Mouse (Mus musculus) thymus, adult 2 months (tissue): Measurements from ENCODE around the gene Smim20. TPM values are rescaled to one million over a fixed set of nuclear protein-coding genes. Genes with fewer than 3 reads are reported as not detected.

Source experiments
- DNase-seq: peaks from one replicate; pipeline ENCODE4 v3.0.0; 2021
- H3K27ac ChIP-seq: fragments of 200-500 bp; 2 replicates; pipeline ENCODE4 v1.5.1; 2012; ENCODE audit warnings: low read length, control low read depth; ENCODE audit not compliant: control insufficient read depth, insufficient read depth
- H3K27me3 ChIP-seq: fragments of 200-500 bp; 2 replicates; pipeline ENCODE4 v1.6.1; 2012; ENCODE audit warnings: mild to moderate bottlenecking, low read length, moderate library complexity, mixed read lengths; ENCODE audit not compliant: control insufficient read depth, insufficient read depth
- H3K36me3 ChIP-seq: fragments of 200-500 bp; 2 replicates; pipeline ENCODE4 v1.6.1; 2012; ENCODE audit warnings: mild to moderate bottlenecking, low read length, moderate library complexity; ENCODE audit not compliant: control insufficient read depth, insufficient read depth
- H3K4me1 ChIP-seq: fragments of 200-500 bp; replicated peaks from 2 replicates; pipeline ENCODE4 v1.6.1; 2012; ENCODE audit warnings: low read length; ENCODE audit not compliant: control insufficient read depth, insufficient read depth
- H3K4me3 ChIP-seq: fragments of 200-500 bp; 2 replicates; pipeline ENCODE4 v1.5.1; 2012; ENCODE audit warnings: mild to moderate bottlenecking, low read length, control low read depth, moderate library complexity; ENCODE audit not compliant: control insufficient read depth, insufficient read depth
- CTCF ChIP-seq: fragments of 200-500 bp; IDR thresholded peaks from 2 replicates; pipeline ENCODE4 v1.5.1; 2012; ENCODE audit warnings: mild to moderate bottlenecking, control low read depth, low read length, moderate library complexity, borderline replicate concordance; ENCODE audit not compliant: control insufficient read depth, poor library complexity, insufficient read depth; ENCODE audit errors: extremely low read depth
- POLR2A ChIP-seq: fragments of 200-500 bp; IDR thresholded peaks from 2 replicates; pipeline ENCODE4 v1.6.1; 2012; ENCODE audit warnings: mild to moderate bottlenecking, low read length, control low read depth, moderate library complexity; ENCODE audit not compliant: control insufficient read depth, poor library complexity, insufficient read depth; ENCODE audit errors: extremely low read depth
- WGBS: fragments of 180-500 bp; shearing (Covaris S2); methylation state at CpG from one replicate; pipeline ENCODE4 v1.1.7; 2018; 5-methylcytosine and 5-hydroxymethylcytosine counted together
- polyA plus RNA-seq: library from polyadenylated mRNA; depleted of rRNA; stranded (reverse); fragments of >200 nt; gene quantifications from 2 replicates; pipeline ENCODE4 v1.2.3, GENCODE M21; 2012

Smim20 gene
- polyA plus RNA-seq, 1 experiment, result 52.3 TPM

GRCm38 (mm10) chr5:53264061-53264460, 2.8 kb upstream of the Smim20 start:
- no peak overlapping the region for H3K4me3 ChIP-seq
- no peaks in the 10 kb centered on the region for H3K36me3 ChIP-seq
- no peak overlapping the region for H3K27ac ChIP-seq
- H3K4me1 ChIP-seq, result peaks cover 6% of the 10 kb centered on the region
- H3K27me3 ChIP-seq, result no peaks in the 10 kb centered on the region
- 89% methylated on average over 5 of the region's 5 CpGs for WGBS
- TF ChIP-seq POLR2A, result no peak
- TF ChIP-seq CTCF, result no peak
- DNase-seq, result no peak

GRCm38 (mm10) chr5:53265740-53266139, 1.1 kb upstream of the Smim20 start:
- DNase-seq, result no peak
- no peak overlapping the region for H3K27ac ChIP-seq
- peaks cover 6% of the 10 kb centered on the region for H3K4me1 ChIP-seq
- H3K4me3 ChIP-seq, result no peak overlapping the region
- TF ChIP-seq POLR2A, result no peak
- no peak for TF ChIP-seq CTCF
- no peaks in the 10 kb centered on the region for H3K27me3 ChIP-seq
- H3K36me3 ChIP-seq, result no peaks in the 10 kb centered on the region
- 93% methylated on average over 12 of the region's 12 CpGs for WGBS

- WGBS, result 87% methylated on average over 4 of the region's 4 CpGs
- Histone ChIP-seq H3K36me3 (no peaks in the 10 kb centered on the region), H3K27ac (no peak overlapping the region), H3K4me3 (no peak overlapping the region), H3K4me1 (peaks cover 6% of the 10 kb centered on the region), H3K27me3 (no peaks in the 10 kb centered on the region)
- TF ChIP-seq POLR2A (no peak), CTCF (no peak)
- DNase-seq, result no peak
These were observed 702 bp upstream of the Smim20 start for GRCm38 (mm10) chr5:53266181-53266580.

GRCm38 (mm10) chr5:53268095-53268692, 1.3 kb downstream of the Smim20 start:
- TF ChIP-seq POLR2A (no peak), CTCF (no peak)
- Histone ChIP-seq H3K4me3 (no peak overlapping the region), H3K36me3 (no peaks in the 10 kb centered on the region), H3K27ac (no peak overlapping the region), H3K27me3 (no peaks in the 10 kb centered on the region), H3K4me1 (peaks cover 6% of the 10 kb centered on the region)
- DNase-seq, result no peak
- WGBS, result 89% methylated on average over 6 of the region's 6 CpGs

- no peak for DNase-seq
- 96% methylated on average over 5 of the region's 5 CpGs for WGBS
- H3K27me3 ChIP-seq, result no peaks in the 10 kb centered on the region
- no peak overlapping the region for H3K4me3 ChIP-seq
- H3K4me1 ChIP-seq, result peaks cover 6% of the 10 kb centered on the region
- TF ChIP-seq CTCF (no peak), POLR2A (no peak)
- H3K36me3 ChIP-seq, result no peaks in the 10 kb centered on the region
- no peak overlapping the region for H3K27ac ChIP-seq
These were observed 2.9 kb downstream of the Smim20 start for GRCm38 (mm10) chr5:53269799-53270198.

GRCm38 (mm10) chr5:53270947-53271711, 4.2 kb downstream of the Smim20 start:
- no peak overlapping the region for H3K27ac ChIP-seq
- 92% methylated on average over 13 of the region's 13 CpGs for whole genome bisulfite sequencing

GRCm38 (mm10) chr5:53272626-53273025, 5.7 kb downstream of the Smim20 start:
- H3K4me3 ChIP-seq, result no peak overlapping the region
- peaks cover 1% of the 10 kb centered on the region for H3K4me1 ChIP-seq
- TF ChIP-seq POLR2A (no peak), CTCF (no peak)
- H3K27me3 ChIP-seq, result no peaks in the 10 kb centered on the region
- WGBS, result 91% methylated on average over 4 of the region's 4 CpGs
- H3K27ac ChIP-seq, result no peak overlapping the region
- H3K36me3 ChIP-seq, result peaks cover 5% of the 10 kb centered on the region; the same call in 1 of the 2 replicates
- no peak for DNase-seq

More at GRCm38 (mm10) chr5:53270947-53271711, 4.2 kb downstream of the Smim20 start:
- Histone ChIP-seq H3K4me1 (peaks cover 6% of the 10 kb centered on the region), H3K36me3 (no peaks in the 10 kb centered on the region), H3K4me3 (no peak overlapping the region), H3K27me3 (no peaks in the 10 kb centered on the region)
- DNase-seq, result no peak
- no peak for TF ChIP-seq POLR2A
- no peak for TF ChIP-seq CTCF
